Mouse (Mus musculus) ZHBTc4 (cell line): ENCODE data around the gene Knstrn.

Experiments
- DNase-seq: peaks from one replicate; pipeline ENCODE4 v3.0.0-alpha.2; 2011; ENCODE audit warnings: low read depth, low spot score

The Knstrn gene

GRCm38 (mm10) chr2:118790551-118791525 is 23.0 kb upstream of the Knstrn start:
- DNase-seq, result peak; percentile 94

GRCm38 (mm10) chr2:118791591-118792258 is 22.1 kb upstream of the Knstrn start:
- no peak for DNase-seq

GRCm38 (mm10) chr2:118792259-118792613 is 21.6 kb upstream of the Knstrn start:
- no peak for DNase-seq

- DNase-seq, result no peak
Observed at GRCm38 (mm10) chr2:118793636-118794035, 20.2 kb upstream of the Knstrn start.

- no peak for DNase-seq
Observed at GRCm38 (mm10) chr2:118802542-118803118, 11.2 kb upstream of the Knstrn start.

- no peak for DNase-seq
Observed at GRCm38 (mm10) chr2:118804474-118804873, 9.3 kb upstream of the Knstrn start.

- DNase-seq, result no peak
Observed at GRCm38 (mm10) chr2:118805137-118805536, 8.7 kb upstream of the Knstrn start.

- DNase-seq, result no peak
Observed at GRCm38 (mm10) chr2:118805756-118806155, 8.0 kb upstream of the Knstrn start.

- DNase-seq, result no peak
Observed at GRCm38 (mm10) chr2:118806860-118807259, 6.9 kb upstream of the Knstrn start.

- DNase-seq, result no peak
Observed at GRCm38 (mm10) chr2:118810861-118811260, 2.9 kb upstream of the Knstrn start.

GRCm38 (mm10) chr2:118812724-118813123 is 1.1 kb upstream of the Knstrn start:
- no peak for DNase-seq

GRCm38 (mm10) chr2:118822800-118823199 is 9.0 kb downstream of the Knstrn start:
- no peak for DNase-seq

GRCm38 (mm10) chr2:118824396-118824795 is 10.6 kb downstream of the Knstrn start:
- no peak for DNase-seq

- DNase-seq, result no peak
Observed at GRCm38 (mm10) chr2:118829096-118829495, 15.3 kb downstream of the Knstrn start.

- DNase-seq, result no peak
Observed at GRCm38 (mm10) chr2:118834061-118834460, 20.3 kb downstream of the Knstrn start.

GRCm38 (mm10) chr2:118835115-118835514 is 21.3 kb downstream of the Knstrn start:
- DNase-seq, result no peak

GRCm38 (mm10) chr2:118838330-118838729 is 24.5 kb downstream of the Knstrn start:
- DNase-seq, result peak; percentile 34

- DNase-seq, result no peak
Observed at GRCm38 (mm10) chr2:118841186-118841585, 27.4 kb downstream of the Knstrn start.

GRCm38 (mm10) chr2:118841774-118842173 is 28.0 kb downstream of the Knstrn start:
- DNase-seq, result peak; percentile 35

- no peak for DNase-seq
Observed at GRCm38 (mm10) chr2:118844427-118844826, 30.6 kb downstream of the Knstrn start.

GRCm38 (mm10) chr2:118846246-118846645 is 32.4 kb downstream of the Knstrn start:
- no peak for DNase-seq

GRCm38 (mm10) chr2:118851756-118852155 is 38.0 kb downstream of the Knstrn start:
- no peak for DNase-seq
